Mouse (Mus musculus): Measurements from ENCODE around the gene Cmip. TPM values are rescaled to one million over a fixed set of nuclear protein-coding genes. Genes with fewer than 3 reads are reported as not detected.

The Cmip gene
- polyA plus RNA-seq, 1 experiment from 2014 or later: 47.1 TPM

- H3K9me3 ChIP-seq (ENCODE audit: control insufficient read depth): no peaks in the 10 kb centered on the region
- no peak overlapping the region for H3K4me2 ChIP-seq (replicated peaks; ENCODE audit: low read depth)
- H3K4me1 ChIP-seq (replicated peaks; ENCODE audit: control insufficient read depth, insufficient read depth, low read length): no peaks in the 10 kb centered on the region
- no peak overlapping the region for H3K4me3 ChIP-seq (ENCODE audit: low read depth, low read length)
- H3K27ac ChIP-seq (ENCODE audit: low read depth, low read length): no peak overlapping the region
- no peaks in the 10 kb centered on the region for H3K36me3 ChIP-seq (ENCODE audit: control insufficient read depth, insufficient read depth)
- WGBS: 79% methylated on average over 10 of the region's 10 CpGs
- no peak for TF ChIP-seq CTCF (IDR thresholded peaks at IDR 0.05; ENCODE audit: low read depth)
- no peak for ATAC-seq
- no peak overlapping the region for H3K9ac ChIP-seq (ENCODE audit: low read depth, low read length)
- 0 out of 2 replicates have a peak, but pooled peaks cover 4% of the 10 kb centered on the region for H3K27me3 ChIP-seq (replicated peaks; ENCODE audit: control insufficient read depth, insufficient read depth, low read length)
Observed at GRCm38 (mm10) chr8:117467466-117467865, 210.6 kb downstream of the Cmip start.

GRCm38 (mm10) chr8:117469431-117470341 lies 212.8 kb downstream of the Cmip start:
- ATAC-seq: no peak
- Histone ChIP-seq H3K27ac (ENCODE audit: low read depth, low read length) (no peak overlapping the region), H3K27me3 (replicated peaks; ENCODE audit: control insufficient read depth, insufficient read depth, low read length) (0 out of 2 replicates have a peak, but pooled peaks cover 4% of the 10 kb centered on the region), H3K9ac (ENCODE audit: low read depth, low read length) (no peak overlapping the region), H3K4me2 (replicated peaks; ENCODE audit: low read depth) (peak overlapping the region; percentile 46), H3K4me3 (ENCODE audit: low read depth, low read length) (no peak overlapping the region), H3K36me3 (ENCODE audit: control insufficient read depth, insufficient read depth) (no peaks in the 10 kb centered on the region), H3K9me3 (ENCODE audit: control insufficient read depth) (no peaks in the 10 kb centered on the region), H3K4me1 (replicated peaks; ENCODE audit: control insufficient read depth, insufficient read depth, low read length) (no peaks in the 10 kb centered on the region)
- WGBS: 33% methylated on average over 16 of the region's 16 CpGs
- no peak for TF ChIP-seq CTCF (IDR thresholded peaks at IDR 0.05; ENCODE audit: low read depth)

DNA sequence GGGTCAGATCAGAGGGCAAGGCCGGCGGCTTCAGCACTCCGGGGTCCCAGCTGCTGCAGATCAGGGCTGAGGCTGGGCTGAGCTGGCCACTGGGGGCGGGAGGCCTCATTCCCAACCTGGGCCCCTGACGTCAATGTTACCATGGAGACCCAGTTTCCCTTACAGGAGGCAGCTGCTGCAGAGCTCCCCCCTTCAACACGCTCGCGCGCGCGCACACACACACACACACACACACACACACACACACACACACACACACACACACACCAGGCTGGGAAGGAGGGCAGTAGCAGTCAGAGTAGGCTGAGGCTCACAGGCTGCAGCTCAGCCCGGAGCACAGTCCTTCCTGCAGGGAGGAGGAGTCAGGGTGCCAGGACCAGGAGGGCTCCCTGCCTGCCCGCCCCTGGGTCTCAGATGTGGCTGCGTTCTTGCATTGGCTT lies 213.5 kb downstream of the Cmip start:
- H3K27ac ChIP-seq (ENCODE audit: low read depth, low read length): no peak overlapping the region
- H3K4me2 ChIP-seq (replicated peaks; ENCODE audit: low read depth): peak overlapping the region; percentile 46
- no peaks in the 10 kb centered on the region for H3K4me1 ChIP-seq (replicated peaks; ENCODE audit: control insufficient read depth, insufficient read depth, low read length)
- H3K27me3 ChIP-seq (replicated peaks; ENCODE audit: control insufficient read depth, insufficient read depth, low read length): 0 out of 2 replicates have a peak, but pooled peaks cover 4% of the 10 kb centered on the region
- peak; percentile 29; the same call in 1 of the 2 replicates for ATAC-seq
- H3K4me3 ChIP-seq (ENCODE audit: low read depth, low read length): no peak overlapping the region
- peak; percentile 43 for TF ChIP-seq CTCF (IDR thresholded peaks at IDR 0.05; ENCODE audit: low read depth)
- H3K9ac ChIP-seq (ENCODE audit: low read depth, low read length): no peak overlapping the region
- H3K9me3 ChIP-seq (ENCODE audit: control insufficient read depth): no peaks in the 10 kb centered on the region
- whole genome bisulfite sequencing: 2% methylated on average over 14 of the region's 14 CpGs
- H3K36me3 ChIP-seq (ENCODE audit: control insufficient read depth, insufficient read depth): no peaks in the 10 kb centered on the region

DNA sequence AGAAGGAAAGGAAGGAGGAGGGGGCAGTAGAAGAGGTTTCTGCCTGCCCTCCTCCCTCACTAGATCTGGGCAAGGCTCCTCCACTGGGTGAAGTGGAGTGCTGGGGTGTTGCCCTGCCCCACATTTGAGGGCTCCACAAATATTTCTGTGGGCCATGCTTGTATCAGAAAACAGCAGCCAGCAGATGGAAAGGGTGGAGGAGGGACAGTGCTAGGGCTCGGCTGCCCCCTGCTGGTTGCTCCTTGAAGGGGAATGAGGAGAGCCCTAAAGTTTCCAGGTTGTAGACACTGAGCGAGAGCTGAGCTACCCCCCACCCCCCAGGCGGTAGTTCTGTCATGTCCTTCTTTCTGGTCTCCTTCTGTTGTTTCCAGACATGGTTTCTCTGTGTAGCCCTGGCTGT lies 214.3 kb downstream of the Cmip start:
- peak; percentile 92 for TF ChIP-seq CTCF (IDR thresholded peaks at IDR 0.05; ENCODE audit: low read depth)
- Histone ChIP-seq H3K4me1 (replicated peaks; ENCODE audit: control insufficient read depth, insufficient read depth, low read length) (no peaks in the 10 kb centered on the region), H3K9ac (ENCODE audit: low read depth, low read length) (no peak overlapping the region), H3K36me3 (ENCODE audit: control insufficient read depth, insufficient read depth) (no peaks in the 10 kb centered on the region), H3K4me2 (replicated peaks; ENCODE audit: low read depth) (no peak overlapping the region), H3K9me3 (ENCODE audit: control insufficient read depth) (no peaks in the 10 kb centered on the region), H3K27me3 (replicated peaks; ENCODE audit: control insufficient read depth, insufficient read depth, low read length) (0 out of 2 replicates have a peak, but pooled peaks cover 4% of the 10 kb centered on the region), H3K27ac (ENCODE audit: low read depth, low read length) (no peak overlapping the region), H3K4me3 (ENCODE audit: low read depth, low read length) (no peak overlapping the region)
- 14% methylated on average over 3 of the region's 3 CpGs for WGBS
- peak; percentile 39; the same call in 1 of the 2 replicates for ATAC-seq

DNA sequence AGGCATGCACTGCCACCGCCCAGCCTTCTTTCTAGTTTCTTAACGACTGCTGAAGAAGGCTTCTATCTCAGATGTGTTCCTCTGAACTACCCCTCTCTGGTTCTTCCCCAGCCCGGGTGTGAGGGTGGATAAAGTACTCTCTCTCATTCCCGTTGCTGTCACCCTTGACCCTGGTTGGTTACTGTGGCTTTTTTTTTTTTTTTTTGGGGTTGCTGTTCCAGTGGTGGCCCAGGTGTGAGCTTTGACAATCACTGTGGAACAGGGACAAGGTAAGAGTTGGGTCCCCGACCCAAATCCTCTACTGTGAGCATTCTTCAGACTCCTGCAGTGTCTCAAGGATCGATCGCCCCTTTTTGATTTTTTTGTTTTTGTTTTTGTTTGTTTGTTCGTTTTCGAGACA lies 214.8 kb downstream of the Cmip start:
- ATAC-seq: no peak
- Histone ChIP-seq H3K9me3 (ENCODE audit: control insufficient read depth) (no peaks in the 10 kb centered on the region), H3K4me2 (replicated peaks; ENCODE audit: low read depth) (no peak overlapping the region), H3K27ac (ENCODE audit: low read depth, low read length) (no peak overlapping the region), H3K4me1 (replicated peaks; ENCODE audit: control insufficient read depth, insufficient read depth, low read length) (no peaks in the 10 kb centered on the region), H3K9ac (ENCODE audit: low read depth, low read length) (no peak overlapping the region), H3K27me3 (replicated peaks; ENCODE audit: control insufficient read depth, insufficient read depth, low read length) (0 out of 2 replicates have a peak, but pooled peaks cover 4% of the 10 kb centered on the region), H3K4me3 (ENCODE audit: low read depth, low read length) (no peak overlapping the region), H3K36me3 (ENCODE audit: control insufficient read depth, insufficient read depth) (no peaks in the 10 kb centered on the region)
- 68% methylated on average over 9 of the region's 9 CpGs for WGBS
- TF ChIP-seq CTCF (IDR thresholded peaks at IDR 0.05; ENCODE audit: low read depth): no peak

GRCm38 (mm10) chr8:117472332-117472731 lies 215.5 kb downstream of the Cmip start:
- 87% methylated on average over 4 of the region's 4 CpGs for WGBS
- no peaks in the 10 kb centered on the region for H3K36me3 ChIP-seq (ENCODE audit: control insufficient read depth, insufficient read depth)
- H3K9ac ChIP-seq (ENCODE audit: low read depth, low read length): no peak overlapping the region
- H3K27me3 ChIP-seq (replicated peaks; ENCODE audit: control insufficient read depth, insufficient read depth, low read length): 0 out of 2 replicates have a peak, but pooled peaks cover 4% of the 10 kb centered on the region
- no peak for ATAC-seq
- H3K9me3 ChIP-seq (ENCODE audit: control insufficient read depth): no peaks in the 10 kb centered on the region
- TF ChIP-seq CTCF (IDR thresholded peaks at IDR 0.05; ENCODE audit: low read depth): no peak
- no peak overlapping the region for H3K4me2 ChIP-seq (replicated peaks; ENCODE audit: low read depth)
- no peaks in the 10 kb centered on the region for H3K4me1 ChIP-seq (replicated peaks; ENCODE audit: control insufficient read depth, insufficient read depth, low read length)
- no peak overlapping the region for H3K4me3 ChIP-seq (ENCODE audit: low read depth, low read length)
- no peak overlapping the region for H3K27ac ChIP-seq (ENCODE audit: low read depth, low read length)
